Mouse (Mus musculus) MEL (cell line): ENCODE results near the gene Ak6.

Source experiments
- CHD2 ChIP-seq: IDR thresholded peaks from 2 replicates; pipeline ENCODE4 v1.6.1; 2011; ENCODE audit warnings: low read length, improper control_type of control experiment
- CTCF ChIP-seq, 3 experiments: IDR thresholded peaks in 2 of 3; conservative IDR thresholded peaks in 1 of 3; 2 replicates each; pipeline ENCODE4 v1.5.1; 2011 to 2012; ENCODE audit warnings: low read length in 3 of 3, low read depth in 2 of 3, mild to moderate bottlenecking in 2 of 3, improper control_type of control experiment in 1 of 3, inconsistent platforms in 1 of 3, mixed read lengths in 1 of 3, moderate library complexity in 1 of 3; ENCODE audit not compliant: control insufficient read depth in 1 of 3, insufficient read depth in 1 of 3, poor library complexity in 1 of 3, severe bottlenecking in 1 of 3
- EP300 ChIP-seq, 2 experiments: IDR thresholded peaks; 2 replicates each; pipeline ENCODE4 v1.6.1; 2011; ENCODE audit warnings: improper control_type of control experiment in 2 of 2, low read length in 2 of 2, low read depth in 1 of 2, mild to moderate bottlenecking in 1 of 2
- JUND ChIP-seq: IDR thresholded peaks from 2 replicates; pipeline ENCODE4 v1.6.1; 2011; ENCODE audit warnings: low read depth, mild to moderate bottlenecking, improper control_type of control experiment, low read length
- KAT2A ChIP-seq: conservative IDR thresholded peaks from 2 replicates; pipeline ENCODE4 v1.6.1; 2012; ENCODE audit warnings: low read depth, low read length, improper control_type of control experiment, inconsistent platforms
- MAFK ChIP-seq: IDR thresholded peaks from 2 replicates; pipeline ENCODE4 v1.6.1; 2011; ENCODE audit warnings: low read depth, mild to moderate bottlenecking, low read length, improper control_type of control experiment, borderline replicate concordance
- MYB ChIP-seq: IDR thresholded peaks from 2 replicates; pipeline ENCODE4 v1.6.1; 2011; ENCODE audit warnings: mild to moderate bottlenecking, low read depth, low read length, improper control_type of control experiment
- POLR2A ChIP-seq, 2 experiments: IDR thresholded peaks; 2 replicates each; pipeline ENCODE4 v1.6.1; 2011 to 2012; ENCODE audit warnings: low read length in 2 of 2, mild to moderate bottlenecking in 2 of 2, control low read depth in 1 of 2, improper control_type of control experiment in 1 of 2, low read depth in 1 of 2, moderate library complexity in 1 of 2; ENCODE audit not compliant: control insufficient read depth in 1 of 2, insufficient read depth in 1 of 2, poor library complexity in 1 of 2
- TCF12 ChIP-seq: IDR thresholded peaks from 2 replicates; pipeline ENCODE4 v1.6.1; 2014; ENCODE audit warnings: low read depth, mild to moderate bottlenecking, inconsistent platforms, low read length, improper control_type of control experiment, moderate library complexity
- USF2 ChIP-seq, 2 experiments: IDR thresholded peaks; 2 replicates each; pipeline ENCODE4 v1.6.1; 2011 to 2012; ENCODE audit warnings: improper control_type of control experiment in 2 of 2, low read length in 2 of 2, borderline replicate concordance in 1 of 2, inconsistent platforms in 1 of 2, low read depth in 1 of 2, mild to moderate bottlenecking in 1 of 2; ENCODE audit not compliant: insufficient read depth in 1 of 2

- TF ChIP-seq EP300 (IDR thresholded peaks at IDR 0.05; ENCODE audit: low read depth in 1 of 2, low read length in 2 of 2) (no peak), USF2 (IDR thresholded peaks at IDR 0.05; ENCODE audit: borderline replicate concordance in 1 of 2, insufficient read depth in 1 of 2, low read depth in 1 of 2, low read length in 2 of 2) (no peak), POLR2A (IDR thresholded peaks at IDR 0.05; ENCODE audit: control insufficient read depth in 1 of 2, insufficient read depth in 1 of 2, low read depth in 1 of 2, low read length in 2 of 2, poor library complexity in 1 of 2) (no peak), KAT2A (no peak), CTCF (IDR thresholded peaks at IDR 0.05 in 2 of 3, conservative IDR thresholded peaks at IDR 0.05 in 1 of 3; ENCODE audit: control insufficient read depth in 1 of 3, insufficient read depth in 1 of 3, low read depth in 2 of 3, low read length in 3 of 3, poor library complexity in 1 of 3, severe bottlenecking in 1 of 3) (no peak), CHD2 (no peak), MYB (no peak), TCF12 (no peak), MAFK (no peak), JUND (no peak)
Measured at GRCm38 (mm10) chr13:100612251-100612650, 38.5 kb upstream of the Ak6 start.
